Mouse (Mus musculus) cerebellum, adult 18-20 months (tissue): ENCODE measurements around the gene Ugt1a5.
"Not testable (repeated sequence)": the region's sequence is repeated elsewhere in the genome, so short reads cannot be mapped to it uniquely, and the experiment has no call there.

Experiments used
- DNase-seq, 2 experiments: peaks; one replicate each; pipeline ENCODE4 v3.0.0; 2021

Gene Ugt1a5

GRCm38 (mm10) chr1:88165711-88166110 lies at the start of gene Ugt1a5:
Gene Ugt1a5, plus strand, starts transcription at chr1:88166012.
- DNase-seq, result no peak

GRCm38 (mm10) chr1:88120550-88120949 lies 45.3 kb upstream of the Ugt1a5 start:
- DNase-seq, result not testable (repeated sequence)

- peak in 1 of 2 experiments; percentile 6 for DNase-seq
Observed at GRCm38 (mm10) chr1:88121521-88121920, 44.3 kb upstream of the Ugt1a5 start.

GRCm38 (mm10) chr1:88125827-88126360 lies 39.9 kb upstream of the Ugt1a5 start:
- DNase-seq, result not testable (repeated sequence)

- DNase-seq, result not testable (repeated sequence)
Observed at GRCm38 (mm10) chr1:88129091-88129490, 36.7 kb upstream of the Ugt1a5 start.

- not testable (repeated sequence) for DNase-seq
Observed at GRCm38 (mm10) chr1:88130223-88130622, 35.6 kb upstream of the Ugt1a5 start.

- DNase-seq, result no peak
Observed at GRCm38 (mm10) chr1:88133908-88134456, 31.8 kb upstream of the Ugt1a5 start.

- DNase-seq, result not testable (repeated sequence)
Observed at GRCm38 (mm10) chr1:88134457-88135011, 31.3 kb upstream of the Ugt1a5 start, which contains the start of gene Ugt1a6a. Gene Ugt1a6a, plus strand, starts transcription at chr1:88134809.

- DNase-seq, result not testable (repeated sequence)
Observed at GRCm38 (mm10) chr1:88135229-88135904, 30.4 kb upstream of the Ugt1a5 start.

- no peak for DNase-seq
Observed at GRCm38 (mm10) chr1:88136646-88137045, 29.2 kb upstream of the Ugt1a5 start.

GRCm38 (mm10) chr1:88137264-88137663 lies 28.5 kb upstream of the Ugt1a5 start:
- DNase-seq, result no peak

GRCm38 (mm10) chr1:88138145-88138544 lies 27.7 kb upstream of the Ugt1a5 start:
- DNase-seq, result no peak

- not testable (repeated sequence) for DNase-seq
Observed at GRCm38 (mm10) chr1:88140492-88140891, 25.3 kb upstream of the Ugt1a5 start.

GRCm38 (mm10) chr1:88143966-88144675 lies 21.7 kb upstream of the Ugt1a5 start:
- DNase-seq, result peak; percentile 56 to 61

- peak in 1 of 2 experiments; percentile 9 for DNase-seq
Observed at GRCm38 (mm10) chr1:88145278-88145677, 20.5 kb upstream of the Ugt1a5 start.

- not testable (repeated sequence) for DNase-seq
Observed at GRCm38 (mm10) chr1:88150133-88150532, 15.7 kb upstream of the Ugt1a5 start.

- peak; percentile 16 for DNase-seq
Observed at GRCm38 (mm10) chr1:88158430-88158829, 7.4 kb upstream of the Ugt1a5 start.

- not testable (repeated sequence) for DNase-seq
Observed at GRCm38 (mm10) chr1:88172190-88172589, 6.4 kb downstream of the Ugt1a5 start.

GRCm38 (mm10) chr1:88179657-88180056 lies 13.8 kb downstream of the Ugt1a5 start:
- no peak for DNase-seq

GRCm38 (mm10) chr1:88186325-88186935 lies 20.6 kb downstream of the Ugt1a5 start:
- DNase-seq, result no peak

GRCm38 (mm10) chr1:88192136-88192535 lies 26.3 kb downstream of the Ugt1a5 start:
- no peak for DNase-seq

- DNase-seq, result no peak
Observed at GRCm38 (mm10) chr1:88195687-88196086, 29.9 kb downstream of the Ugt1a5 start.

- no peak for DNase-seq
Observed at GRCm38 (mm10) chr1:88197443-88197842, 31.6 kb downstream of the Ugt1a5 start.
